Mouse (Mus musculus) ovary, postnatal 14 days (tissue): ENCODE results near the gene Hoxc8.

ENCODE experiments used
- DNase-seq: peaks from one replicate; pipeline ENCODE4 v3.0.0; 2022; ENCODE audit warnings: low spot score

The Hoxc8 gene

GRCm38 (mm10) chr15:103010112-103010846, 19.9 kb downstream of the Hoxc8 start:
- DNase-seq: no peak

- no peak for DNase-seq
Measured at GRCm38 (mm10) chr15:103010847-103011555, 20.6 kb downstream of the Hoxc8 start.

GRCm38 (mm10) chr15:103011928-103012486, 21.6 kb downstream of the Hoxc8 start:
- no peak for DNase-seq

- no peak for DNase-seq
Measured at GRCm38 (mm10) chr15:103013238-103013984, 23.0 kb downstream of the Hoxc8 start.

GRCm38 (mm10) chr15:103014166-103015008, 24.0 kb downstream of the Hoxc8 start:
- no peak for DNase-seq

- no peak for DNase-seq
Measured at GRCm38 (mm10) chr15:103015009-103015399, 24.6 kb downstream of the Hoxc8 start.

- no peak for DNase-seq
Measured at GRCm38 (mm10) chr15:103015406-103016166, 25.2 kb downstream of the Hoxc8 start.

GRCm38 (mm10) chr15:103018636-103019035, 28.2 kb downstream of the Hoxc8 start, which contains the start of gene Hoxc4:
Hoxc4 (plus strand) TSS chr15:103018934.
- DNase-seq: no peak

- DNase-seq: no peak
Measured at GRCm38 (mm10) chr15:103020899-103021418, 30.6 kb downstream of the Hoxc8 start.

- no peak for DNase-seq
Measured at GRCm38 (mm10) chr15:103021544-103021943, 31.1 kb downstream of the Hoxc8 start.

GRCm38 (mm10) chr15:103024131-103024530, 33.7 kb downstream of the Hoxc8 start:
- no peak for DNase-seq

GRCm38 (mm10) chr15:103027266-103028235, 37.1 kb downstream of the Hoxc8 start:
- DNase-seq: no peak

- no peak for DNase-seq
Measured at GRCm38 (mm10) chr15:103028916-103029512, 38.6 kb downstream of the Hoxc8 start.

- DNase-seq: no peak
Measured at GRCm38 (mm10) chr15:103030142-103030541, 39.7 kb downstream of the Hoxc8 start.

- no peak for DNase-seq
Measured at GRCm38 (mm10) chr15:103032167-103032566, 41.8 kb downstream of the Hoxc8 start.

- DNase-seq: no peak
Measured at GRCm38 (mm10) chr15:103032646-103033575, 42.5 kb downstream of the Hoxc8 start.

- no peak for DNase-seq
Measured at GRCm38 (mm10) chr15:103034043-103034806, 43.8 kb downstream of the Hoxc8 start.
